Mouse (Mus musculus) hindbrain, embryonic 12.5 days (tissue): Measurements from ENCODE around the gene Twnk. TPM values are rescaled to one million over a fixed set of nuclear protein-coding genes. Genes with fewer than 3 reads are reported as not detected.

Experiments used
- ATAC-seq: fragments of 200-750 bp; cut with Nextera tagmentation; 2 replicates; pipeline ENCODE4 v1.8.0; 2017; ENCODE audit warnings: moderate TSS enrichment; ENCODE audit not compliant: low FRiP score
- H3K27ac ChIP-seq: fragments of 300-500 bp; sonication (generic); 2 replicates; pipeline ENCODE4 v1.5.1; 2016; ENCODE audit warnings: mild to moderate bottlenecking
- H3K27me3 ChIP-seq: fragments of 300-500 bp; sonication (generic); 2 replicates; pipeline ENCODE4 v1.6.1; 2016; ENCODE audit warnings: mild to moderate bottlenecking
- H3K36me3 ChIP-seq: fragments of 300-500 bp; sonication (generic); 2 replicates; pipeline ENCODE4 v1.6.1; 2016; ENCODE audit warnings: mild to moderate bottlenecking
- H3K4me1 ChIP-seq: fragments of 300-500 bp; sonication (generic); 2 replicates; pipeline ENCODE4 v1.6.1; 2016
- H3K4me2 ChIP-seq: fragments of 300-500 bp; sonication (generic); replicated peaks from 2 replicates; pipeline ENCODE4 v1.6.1; 2016; ENCODE audit warnings: mild to moderate bottlenecking
- H3K4me3 ChIP-seq: fragments of 300-500 bp; sonication (generic); 2 replicates; pipeline ENCODE4 v1.5.1; 2016; ENCODE audit warnings: mild to moderate bottlenecking
- H3K9ac ChIP-seq: fragments of 300-500 bp; sonication (generic); 2 replicates; pipeline ENCODE4 v1.6.1; 2016; ENCODE audit warnings: mild to moderate bottlenecking, moderate library complexity
- H3K9me3 ChIP-seq: fragments of 300-500 bp; sonication (generic); replicated peaks from 2 replicates; pipeline ENCODE4 v1.6.1; 2016; ENCODE audit warnings: mild to moderate bottlenecking
- WGBS: fragments of 180-500 bp; shearing (Covaris S2); methylation state at CpG from one replicate; pipeline ENCODE4 v1.1.7; 2016; 5-methylcytosine and 5-hydroxymethylcytosine counted together
- polyA plus RNA-seq: library from polyadenylated mRNA; unstranded; fragments of >200 nt; fragmentation: Nextera tagmentation; extraction: Ambion mirVana; gene quantifications from 2 replicates; pipeline ENCODE4 v1.2.1, GENCODE M21; 2016

Twnk gene
- polyA plus RNA-seq, 1 experiment from 2014 or later = 19.7 TPM

- Histone ChIP-seq H3K27ac (peak overlapping the region; percentile 96), H3K9me3 (no peaks in the 10 kb centered on the region), H3K9ac (peak overlapping the region; percentile 87), H3K27me3 (peaks cover 6% of the 10 kb centered on the region), H3K4me1 (peaks cover 24% of the 10 kb centered on the region), H3K36me3 (peaks cover 9% of the 10 kb centered on the region; the same call in 1 of the 2 replicates), H3K4me2 (peak overlapping the region; percentile 78), H3K4me3 (peak overlapping the region; percentile 53)
- ATAC-seq = no peak; the same call in 1 of the 2 replicates
- WGBS = under 1% methylated on average over 14 of the region's 14 CpGs
Measured at GRCm38 (mm10) chr19:45058841-45059240, 53.4 kb downstream of the Twnk start.

Other genes starting within 250 kb of the Twnk start
- 15.1 and 18.6 TPM in 2 replicates for gene Pax2, start 249.6 kb upstream of the Twnk start, polyA plus RNA-seq
- gene Slf2, start 74.5 kb upstream of the Twnk start, polyA plus RNA-seq = 41.1 and 41.2 TPM in 2 replicates
- 10.6 and 11.4 TPM in 2 replicates for gene Sema4g, start 16.6 kb upstream of the Twnk start, polyA plus RNA-seq
- gene Mrpl43, start 779 bp downstream of the Twnk start, polyA plus RNA-seq = 79.4 and 81.6 TPM in 2 replicates
- 71.0 and 72.1 TPM in 2 replicates for gene Lzts2, start 8.8 kb downstream of the Twnk start, polyA plus RNA-seq
- gene Pdzd7, start 40.1 kb downstream of the Twnk start, polyA plus RNA-seq = 0.72 and 0.81 TPM in 2 replicates
- 38.2 and 41.6 TPM in 2 replicates for gene Sfxn3, start 41.8 kb downstream of the Twnk start, polyA plus RNA-seq
- gene Kazald1, start 69.6 kb downstream of the Twnk start, polyA plus RNA-seq = 9.4 and 14.1 TPM in 2 replicates
- gene Tlx1, start 145.0 kb downstream of the Twnk start, polyA plus RNA-seq = 6.5 and 12.4 TPM in 2 replicates
- gene Lbx1, start 230.1 kb downstream of the Twnk start, polyA plus RNA-seq = 10.8 and 18.8 TPM in 2 replicates